Mouse (Mus musculus) activated CD4-positive, CD25-positive, alpha-beta regulatory T cell, adult 4 months (primary cell): ENCODE measurements around the gene Egfl6. TPM values are rescaled to one million over a fixed set of nuclear protein-coding genes. Genes with fewer than 3 reads are reported as not detected.

ENCODE experiments used
- ATAC-seq: one replicate; pipeline ENCODE4 v1.8.0; 2017
- polyA plus RNA-seq, 2 experiments: library from polyadenylated mRNA; unstranded; fragments of 100-300 nt; shearing (Covaris generic); gene quantifications; one replicate each; pipeline ENCODE4 v1.2.1; 2017

The Egfl6 gene
- not detected for polyA plus RNA-seq

DNA sequence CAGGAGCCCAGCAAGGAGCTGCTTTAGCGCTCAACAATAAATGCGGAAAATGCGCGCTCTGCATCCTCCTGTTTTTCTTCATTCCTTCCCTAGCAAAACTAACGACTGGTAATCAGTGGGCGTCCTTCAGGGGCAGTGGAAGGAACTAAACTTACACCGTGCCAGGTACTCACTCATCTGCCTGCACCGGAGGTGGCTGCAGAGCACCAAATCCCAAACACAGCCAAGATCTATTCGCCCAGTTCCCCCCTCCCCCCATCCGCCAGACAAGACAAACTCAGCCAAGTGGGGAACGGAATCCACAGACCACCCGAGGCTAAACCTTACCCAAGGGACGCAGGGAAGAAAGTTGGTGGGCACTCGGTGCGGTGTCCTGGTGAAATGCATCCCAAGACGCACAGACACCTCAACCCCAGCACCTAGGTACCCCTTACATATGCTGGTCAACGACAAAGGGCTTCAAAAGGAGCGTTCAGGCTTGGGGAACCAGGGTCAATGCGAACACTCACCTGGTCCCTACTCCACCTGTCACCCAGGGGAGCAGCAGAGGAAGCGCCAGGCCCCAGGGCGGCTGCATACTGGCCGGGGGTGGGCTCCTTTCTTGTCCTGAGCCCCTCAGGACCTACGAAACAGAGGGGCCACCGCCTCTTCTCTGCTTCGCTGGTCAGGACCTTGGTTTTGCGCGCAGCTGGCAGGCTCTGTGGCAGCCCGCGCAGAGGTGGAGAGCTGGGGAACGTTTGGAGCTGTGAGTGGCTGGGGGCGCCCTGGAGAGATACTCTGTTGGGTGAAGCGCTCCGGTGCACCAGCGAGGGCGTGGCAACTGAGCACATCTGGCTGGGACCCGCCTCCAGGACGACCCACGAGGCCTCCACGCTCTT, at the start of gene Egfl6:
TSS of gene Egfl6 (minus strand) at position 774 of the 878 bp plus-strand sequence.
- no peak for ATAC-seq

DNA sequence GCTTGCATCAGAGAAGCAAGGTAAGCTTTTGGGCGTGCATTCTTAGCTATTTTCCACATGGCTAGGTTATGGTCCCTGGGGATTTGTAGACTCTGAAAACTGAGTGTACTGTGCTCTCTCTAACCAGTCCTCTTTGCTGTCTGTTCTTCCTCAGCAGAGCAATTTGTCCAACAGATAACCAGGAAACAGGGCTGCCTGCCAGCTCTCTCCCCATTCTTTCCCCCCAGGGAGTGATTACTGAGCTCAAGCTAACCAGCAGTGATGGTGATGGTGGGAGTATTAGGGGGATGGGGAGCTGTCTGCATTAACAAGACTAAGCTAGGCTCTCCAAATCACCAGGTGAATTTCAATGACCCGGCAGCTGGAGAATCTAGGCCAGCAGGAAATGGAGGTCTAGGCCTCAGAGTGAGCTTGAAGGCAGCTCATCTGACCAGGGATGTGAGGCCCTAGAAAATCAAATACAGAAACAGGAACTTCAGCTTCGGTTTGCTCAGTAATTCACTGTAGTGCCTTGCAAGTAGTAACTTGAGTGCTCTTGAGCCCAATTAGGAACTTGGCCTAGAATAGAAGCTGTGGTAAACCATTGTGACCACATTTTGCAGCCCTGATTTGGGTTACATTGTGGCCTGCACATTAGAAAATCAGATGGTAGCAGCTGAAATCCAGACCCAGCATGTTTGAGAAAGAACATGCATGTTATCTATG, 41.5 kb upstream of the Egfl6 start:
- no peak for ATAC-seq

DNA sequence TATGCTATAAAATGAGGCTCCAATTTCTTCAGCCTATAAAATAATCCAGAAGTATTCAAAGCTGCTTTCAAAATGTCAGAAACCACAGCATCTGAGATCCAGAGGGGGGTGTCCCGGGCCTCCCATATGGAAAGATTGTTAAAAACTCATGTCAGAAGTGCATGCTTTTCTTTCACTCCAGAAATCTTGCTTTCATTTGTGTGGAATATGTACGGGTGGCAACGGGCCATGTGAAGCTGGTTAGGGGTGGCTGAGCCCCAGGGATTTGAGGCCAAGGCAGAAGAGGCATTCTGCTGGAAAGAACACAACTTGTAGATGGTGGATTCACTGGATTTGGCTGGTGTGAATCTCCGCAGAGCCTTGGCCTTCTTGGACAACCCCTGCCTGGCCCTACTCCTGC, 40.7 kb upstream of the Egfl6 start:
- no peak for ATAC-seq

DNA sequence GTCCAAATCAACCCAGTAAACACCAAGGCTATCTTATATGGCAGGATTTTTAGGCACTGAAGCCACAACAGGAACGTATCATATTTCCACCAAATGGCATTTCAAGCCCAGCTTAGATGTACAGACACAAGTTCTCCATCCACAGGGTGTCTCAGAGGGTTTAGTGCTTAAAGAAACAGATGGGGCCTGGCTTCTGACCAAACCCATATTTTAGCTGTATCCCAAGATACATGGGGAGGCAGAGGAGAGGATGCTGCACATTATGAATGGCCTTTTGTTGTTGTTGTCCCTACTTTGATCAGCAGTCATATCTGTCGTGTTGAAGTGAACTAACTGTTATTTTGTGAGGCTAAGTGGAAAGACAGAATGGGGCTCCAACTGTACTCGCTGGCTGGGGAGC, 37.7 kb upstream of the Egfl6 start:
- ATAC-seq, result no peak

DNA sequence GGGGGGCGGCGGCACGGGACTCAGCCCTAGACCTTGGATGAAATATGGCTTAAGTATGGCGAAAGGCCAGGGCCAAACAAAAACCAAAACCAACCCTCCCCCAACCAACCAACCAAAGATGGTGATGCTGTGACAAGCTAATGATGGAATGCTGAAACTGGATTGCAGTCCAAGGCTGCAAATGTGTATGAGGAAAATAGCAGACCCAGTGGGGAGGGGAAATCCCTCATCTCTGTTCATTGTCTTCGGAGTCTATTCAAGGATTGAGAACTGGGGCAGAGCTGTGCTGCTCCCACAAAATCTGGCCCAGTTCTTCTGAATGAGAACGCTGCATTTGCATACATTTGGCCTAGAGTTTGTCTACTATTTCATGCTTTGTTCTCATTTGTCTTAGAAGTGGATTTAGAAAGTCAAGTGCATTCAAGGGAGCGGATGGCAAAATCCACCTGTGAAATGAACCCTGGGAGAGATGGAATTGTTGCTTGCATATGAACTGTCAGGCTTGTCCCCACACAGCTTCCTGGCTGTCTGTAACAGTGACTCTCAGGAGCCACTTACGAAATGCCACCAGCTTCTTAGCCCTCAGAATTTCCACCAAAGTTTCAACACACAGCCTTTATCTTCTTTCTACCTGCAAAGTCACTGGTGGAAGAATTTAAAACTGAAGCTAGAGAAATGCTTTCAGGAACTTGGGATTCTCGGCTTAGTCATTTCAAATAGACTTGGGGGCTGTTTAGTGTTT, 36.2 kb upstream of the Egfl6 start:
- ATAC-seq, result no peak

DNA sequence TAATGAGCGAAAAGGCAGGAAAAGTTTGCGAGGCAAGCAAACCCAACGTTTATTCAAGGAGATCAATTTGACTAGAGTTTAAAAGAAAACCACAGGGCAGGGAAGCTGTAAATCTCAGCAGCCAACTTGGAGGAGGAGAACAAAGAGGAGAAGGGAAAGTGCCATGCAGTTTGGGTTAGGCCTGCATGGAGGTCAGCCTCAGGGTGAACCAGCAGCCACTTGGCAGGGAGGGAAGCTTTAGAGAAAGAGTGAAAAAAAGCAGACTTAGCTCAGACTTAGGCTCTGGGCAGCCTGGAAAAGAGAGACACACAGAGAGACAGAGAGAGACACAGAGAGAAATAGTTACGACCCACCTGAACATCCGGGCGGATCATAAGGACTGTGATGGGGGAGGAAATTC, 35.4 kb upstream of the Egfl6 start:
- no peak for ATAC-seq

DNA sequence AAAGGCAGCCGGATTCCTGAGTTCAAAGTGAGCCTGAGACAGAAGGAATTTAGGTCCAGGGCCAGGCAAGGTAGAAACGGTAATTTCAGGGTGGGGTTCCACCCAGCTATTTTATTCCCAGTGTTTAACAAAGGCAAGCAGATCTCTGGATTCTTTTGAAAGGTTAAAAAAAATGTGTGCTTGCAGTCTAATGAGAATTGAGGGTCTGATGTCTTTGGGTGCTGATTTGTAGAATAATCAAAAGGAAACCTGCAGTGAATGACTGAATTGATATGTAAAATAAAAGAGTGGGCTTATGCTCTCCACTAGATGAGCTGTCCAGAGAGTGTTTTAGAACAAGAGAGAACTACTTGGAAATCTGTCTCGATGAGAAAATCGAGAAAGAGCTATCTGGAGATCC, 33.6 kb upstream of the Egfl6 start:
- no peak for ATAC-seq

DNA sequence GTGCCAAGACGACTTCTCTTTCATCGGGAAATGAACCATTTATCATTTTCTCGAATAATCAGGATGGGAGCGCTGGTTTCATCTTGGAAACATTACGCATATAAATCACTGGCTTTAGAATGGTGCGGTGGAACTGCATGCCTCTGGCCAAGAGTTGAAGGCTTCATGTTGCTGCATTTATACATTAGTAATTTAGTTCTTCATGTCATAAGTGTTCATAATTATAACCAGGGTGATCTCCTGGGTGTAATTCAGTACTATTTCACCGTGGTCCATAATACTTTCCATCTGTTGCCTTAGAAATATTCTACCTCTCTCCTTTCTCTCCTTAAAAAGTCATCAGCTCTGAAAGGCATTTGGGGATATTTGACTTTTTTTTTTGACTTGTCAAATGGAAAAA, 29.7 kb upstream of the Egfl6 start:
- ATAC-seq, result no peak

DNA sequence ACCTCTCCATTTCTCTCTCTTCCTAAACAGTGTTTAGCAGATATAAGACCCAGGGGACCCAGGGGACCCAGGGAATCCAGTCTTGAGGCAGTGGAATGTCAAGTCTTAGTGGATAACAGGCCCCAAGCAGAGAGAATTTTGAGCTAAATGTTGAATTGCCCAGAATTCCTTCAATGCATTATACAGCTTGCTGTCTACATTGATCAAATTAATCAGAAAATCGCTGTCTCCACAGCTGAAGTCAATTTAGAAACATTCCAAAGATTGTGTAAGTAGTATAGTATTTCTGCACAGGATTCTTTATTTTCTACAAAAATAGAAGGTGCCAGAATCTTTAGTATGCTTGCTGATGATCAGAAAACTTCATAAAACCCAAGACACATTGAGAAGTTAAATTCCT, 9.4 kb downstream of the Egfl6 start:
- ATAC-seq, result no peak

DNA sequence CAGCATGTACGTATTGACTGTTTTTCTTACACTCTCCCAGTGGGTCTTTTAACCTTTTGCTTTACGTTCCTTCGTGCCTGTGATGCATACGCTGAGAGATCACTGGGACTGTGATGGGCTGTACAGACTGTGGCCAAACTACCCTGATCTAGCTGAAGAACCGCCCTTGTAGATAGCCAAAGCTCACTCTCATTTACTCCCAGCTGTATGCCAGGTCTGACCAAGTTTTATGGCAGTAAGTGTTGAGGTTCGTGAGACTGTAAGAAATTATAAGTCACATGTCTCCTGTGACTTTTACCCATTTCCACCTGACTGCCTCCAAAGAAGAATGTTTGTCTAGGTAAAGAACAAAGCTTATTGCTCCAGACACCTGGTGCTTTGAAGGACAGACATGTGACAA, 19.5 kb downstream of the Egfl6 start:
- no peak for ATAC-seq

DNA sequence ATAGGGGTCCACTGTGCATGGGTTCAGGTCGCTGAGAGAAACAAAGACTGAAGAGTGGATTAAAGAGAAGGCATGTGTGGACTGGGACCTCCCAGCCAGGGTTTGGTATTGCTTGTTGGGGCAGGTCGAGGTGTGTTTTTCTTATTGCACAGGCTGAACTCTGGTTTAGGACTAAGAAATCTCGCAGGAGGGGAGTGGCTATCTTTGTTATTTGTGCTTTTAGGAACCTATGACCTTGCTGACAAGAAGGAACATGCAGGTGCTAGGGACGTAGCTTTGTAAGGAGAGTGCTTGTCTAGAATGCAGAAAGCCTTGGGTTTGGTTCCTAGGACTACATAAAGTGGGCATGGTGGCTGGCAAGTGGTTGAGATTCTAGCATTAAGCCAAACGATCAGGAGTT, 20.1 kb downstream of the Egfl6 start:
- no peak for ATAC-seq

DNA sequence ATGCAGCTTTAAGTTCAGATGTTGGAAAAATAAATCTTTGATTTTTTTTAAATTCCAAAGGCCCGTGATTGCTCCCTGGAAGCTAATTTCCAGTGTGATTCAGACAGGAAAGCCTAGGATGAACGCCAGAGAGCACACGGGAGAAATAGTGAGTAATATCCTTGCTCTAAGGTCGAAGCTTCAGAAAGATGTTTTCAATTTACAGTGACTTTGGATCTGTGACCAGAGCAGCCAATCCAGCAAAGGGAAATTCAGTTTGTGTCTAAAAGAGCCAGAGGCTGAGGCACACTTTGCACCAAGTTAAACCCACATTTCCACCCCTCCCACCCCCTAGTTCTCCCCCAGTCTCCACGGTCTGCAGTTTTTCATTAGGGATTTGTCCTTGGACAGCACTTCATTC, 20.6 kb downstream of the Egfl6 start:
- ATAC-seq, result no peak

DNA sequence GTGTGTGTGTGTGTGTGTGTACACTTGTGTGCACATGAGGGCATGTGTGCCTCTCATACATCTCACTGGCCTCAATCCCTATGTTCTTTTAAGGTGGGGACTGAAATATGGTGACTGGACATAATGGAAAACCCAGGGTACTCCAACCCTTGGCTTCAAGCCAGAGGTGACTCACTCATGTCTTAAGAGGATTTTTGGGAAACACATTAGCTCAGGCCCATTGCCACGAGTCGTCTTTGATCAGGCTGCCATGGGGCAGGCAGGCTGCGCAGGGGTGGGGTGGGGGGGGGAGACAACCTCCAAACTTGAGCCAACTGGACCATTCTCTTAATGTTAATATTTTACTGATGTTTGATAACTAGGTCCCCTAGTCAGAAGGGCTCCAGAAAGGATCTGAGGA, 26.2 kb downstream of the Egfl6 start:
- no peak for ATAC-seq

DNA sequence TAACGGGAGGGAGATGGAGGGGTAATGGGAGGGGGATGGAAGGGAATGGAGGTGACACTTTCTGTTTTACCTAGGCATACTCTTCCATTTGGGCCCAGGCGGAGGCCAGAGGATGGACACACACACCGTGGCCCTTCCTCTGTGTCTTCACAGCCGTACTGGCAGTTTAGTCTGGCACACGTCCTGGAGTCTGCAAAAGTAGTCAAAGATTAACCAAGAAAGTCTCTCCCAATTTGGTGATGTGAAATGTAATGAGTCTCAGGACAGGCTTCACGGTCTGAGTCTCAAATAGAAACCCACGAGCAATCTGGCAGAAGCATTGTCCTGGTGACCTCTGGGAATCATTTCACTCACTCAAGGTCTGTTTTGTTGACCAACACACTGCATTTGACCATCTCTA, 33.2 kb downstream of the Egfl6 start:
- no peak for ATAC-seq

DNA sequence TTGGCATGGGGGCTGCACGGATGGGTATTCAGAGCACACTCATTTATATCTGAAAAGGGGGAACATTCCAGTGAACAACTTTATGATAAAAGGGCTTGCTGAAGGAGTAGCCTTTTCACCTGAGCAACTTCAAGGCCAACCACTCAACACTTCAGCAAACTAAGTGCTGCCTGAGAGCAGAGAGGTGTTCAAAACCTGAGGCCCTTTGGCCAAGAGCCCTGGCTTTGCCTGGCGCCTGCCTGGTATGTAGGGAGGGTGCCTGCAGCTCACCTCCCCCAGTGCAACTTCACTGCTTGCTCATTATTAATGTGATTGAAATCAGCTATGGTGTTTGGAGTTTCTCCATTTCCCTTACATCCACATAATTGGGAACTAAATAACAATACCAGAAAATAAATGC, 39.0 kb downstream of the Egfl6 start:
- ATAC-seq, result no peak

DNA sequence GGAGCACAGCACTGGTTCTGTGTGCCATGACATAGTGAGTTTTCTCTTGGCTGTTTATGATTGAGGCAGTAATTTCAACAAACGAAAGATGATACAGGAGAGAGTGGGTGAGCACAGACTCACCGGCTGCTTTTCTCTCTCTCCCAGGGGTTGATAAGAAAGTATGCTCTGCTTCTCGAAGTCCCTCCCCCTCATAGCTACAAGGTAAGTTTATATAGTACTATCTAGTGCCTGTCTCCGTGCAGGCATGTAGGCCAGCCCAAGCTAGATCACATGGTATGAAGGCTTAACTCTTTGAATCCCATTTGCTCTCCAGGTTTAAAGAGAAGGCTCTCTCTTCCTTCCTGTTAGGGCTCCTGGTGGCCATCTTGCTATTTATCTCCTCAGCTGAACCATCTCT, 50.4 kb downstream of the Egfl6 start:
- ATAC-seq, result no peak

DNA sequence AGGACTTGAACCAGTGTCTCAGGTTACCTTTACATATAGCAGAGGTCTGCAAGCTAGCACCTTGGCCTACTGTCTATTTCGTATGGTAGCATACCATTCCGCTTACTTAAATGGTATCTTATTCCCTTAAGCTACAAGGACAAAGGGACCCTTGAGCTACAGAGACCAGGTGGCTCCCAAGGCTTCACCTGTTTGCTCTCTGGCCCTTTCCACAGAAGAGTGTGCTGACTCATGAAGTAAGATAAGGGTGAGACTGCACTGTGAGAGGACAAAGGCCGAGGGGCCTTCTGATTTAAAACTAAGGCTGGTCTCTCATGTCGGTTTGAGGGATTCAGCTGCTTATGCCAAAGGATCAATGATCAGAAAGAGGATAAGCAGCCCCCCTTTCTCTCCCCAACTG, 52.1 kb downstream of the Egfl6 start:
- ATAC-seq, result no peak

DNA sequence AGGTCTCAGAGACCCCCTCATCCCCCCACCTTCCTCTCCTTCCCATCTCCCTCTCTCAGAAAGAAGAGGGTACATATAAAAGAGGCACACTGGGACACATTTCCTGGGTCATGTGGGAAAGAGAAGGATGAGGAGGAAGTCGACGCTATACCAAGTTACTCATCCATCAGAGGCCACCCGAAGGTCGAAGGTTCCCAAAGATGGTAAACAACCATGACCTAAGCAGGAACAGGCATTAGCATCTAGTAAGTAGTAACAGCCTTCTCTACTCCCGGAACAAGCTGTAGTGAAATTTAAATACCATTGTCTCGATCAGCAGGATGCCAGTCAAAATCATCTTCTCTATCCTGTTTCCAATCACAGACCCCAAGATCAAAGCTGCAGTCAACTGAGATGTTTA, 53.8 kb downstream of the Egfl6 start:
- no peak for ATAC-seq

DNA sequence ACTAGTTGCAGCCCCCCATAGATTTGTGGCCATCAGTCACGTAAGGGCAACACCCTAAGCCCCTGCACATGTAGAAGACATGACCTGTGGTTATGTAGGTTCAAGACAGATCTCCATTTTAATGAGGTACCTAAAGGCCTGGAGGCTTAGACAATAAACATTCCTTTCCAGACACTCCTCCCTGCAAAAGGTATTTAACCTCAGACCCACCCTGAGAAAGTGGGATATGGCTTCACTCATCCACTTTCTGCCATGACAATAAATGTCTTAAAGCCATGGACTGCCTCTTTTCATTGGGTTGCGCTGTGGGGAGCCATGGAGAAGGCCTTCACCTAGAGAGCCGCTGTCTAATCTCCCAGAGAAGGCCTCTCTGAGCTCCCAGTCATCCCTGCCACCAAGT, 57.4 kb downstream of the Egfl6 start:
- no peak for ATAC-seq

DNA sequence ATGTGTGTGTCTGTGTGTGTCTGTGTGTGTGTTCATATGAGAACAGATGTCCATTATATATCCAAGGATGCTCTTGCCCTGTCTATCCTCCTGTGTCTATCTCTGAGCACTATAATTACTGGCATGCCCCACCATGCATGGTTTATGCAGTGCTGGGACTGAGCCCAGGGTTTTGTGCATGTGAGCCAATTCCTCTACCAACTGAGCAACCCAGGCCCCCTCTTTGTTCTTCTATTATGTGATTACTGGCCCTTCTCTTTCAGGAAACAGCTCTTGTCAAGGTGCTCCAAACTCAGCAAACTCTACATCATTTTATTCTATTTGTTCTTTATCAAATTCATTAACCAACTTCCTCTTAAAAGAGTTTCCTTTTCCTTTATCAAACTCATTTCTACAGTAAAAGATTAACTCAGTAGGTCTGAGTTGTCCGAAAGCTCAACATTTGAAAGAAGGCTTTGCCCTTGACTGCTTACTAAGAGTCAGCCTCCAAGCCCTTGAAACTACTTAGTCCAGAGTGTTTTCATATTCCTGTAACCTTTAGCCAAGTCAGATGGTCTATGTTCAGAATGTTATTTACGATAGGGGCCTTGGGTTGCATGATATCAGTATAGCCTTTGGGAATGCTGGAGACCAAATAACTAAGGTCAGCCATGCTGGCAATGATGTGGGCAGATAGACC, 59.7 kb downstream of the Egfl6 start:
- ATAC-seq, result no peak

DNA sequence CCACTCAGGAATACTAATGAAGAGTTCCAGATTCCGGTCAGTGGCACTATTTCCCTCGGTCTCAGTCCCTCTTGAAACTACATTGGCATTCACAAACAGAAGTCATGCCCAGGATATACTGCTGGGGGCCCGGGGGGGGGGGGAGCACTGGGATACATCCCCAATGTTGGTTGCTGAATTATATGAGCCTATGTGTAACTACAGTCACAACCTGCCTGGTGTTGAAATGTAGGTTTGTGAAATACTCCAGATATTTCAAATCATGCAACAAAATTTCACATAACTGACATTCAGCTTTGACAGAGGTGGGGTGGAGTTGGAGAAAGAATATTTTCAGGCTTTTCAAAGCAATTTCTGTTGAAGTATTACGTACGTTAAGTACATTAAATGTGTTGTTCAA, 64.7 kb downstream of the Egfl6 start:
- ATAC-seq, result no peak

DNA sequence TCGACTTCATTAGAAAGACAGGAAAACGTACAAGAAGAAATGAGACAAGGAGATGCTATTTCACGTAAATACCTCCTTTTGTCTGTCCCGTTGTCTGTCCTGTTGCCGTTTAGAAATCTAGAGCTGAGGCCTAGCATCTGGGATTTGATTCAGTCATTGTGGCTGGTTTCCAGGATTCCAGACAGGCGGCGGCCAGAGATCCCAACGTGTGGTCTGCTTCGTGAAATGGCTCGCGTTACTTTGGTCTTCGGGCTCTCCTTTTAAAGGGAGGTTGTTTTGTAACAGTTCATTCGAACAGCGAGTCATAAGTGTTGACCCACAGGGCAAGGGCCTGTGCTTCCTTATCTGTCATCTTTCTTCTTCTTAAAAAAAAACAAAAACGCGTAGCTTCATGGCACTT, 67.2 kb downstream of the Egfl6 start, which contains the start of gene Tceanc:
TSS of gene Tceanc (minus strand) at position 223 of the 400 bp plus-strand sequence.
- ATAC-seq, result no peak

DNA sequence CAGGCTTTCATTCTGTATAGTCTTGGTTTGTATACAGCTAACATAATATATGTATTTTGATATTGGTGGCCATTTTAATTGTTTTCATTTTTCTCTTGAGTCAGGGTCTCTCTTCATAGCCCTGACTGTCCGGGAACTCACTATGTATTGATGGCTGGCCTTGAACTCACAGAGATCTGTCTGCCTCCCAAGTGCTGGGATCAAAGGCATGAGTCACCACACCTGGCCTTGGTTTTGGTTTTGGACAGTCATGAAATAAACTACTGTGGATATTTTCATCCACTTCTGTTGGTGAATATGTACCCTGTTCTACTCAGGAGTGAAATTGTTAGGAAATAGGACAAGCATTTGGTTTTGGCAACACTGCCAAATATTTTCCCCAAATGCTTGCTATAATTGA, 68.9 kb downstream of the Egfl6 start:
- no peak for ATAC-seq
